Mouse (Mus musculus): ENCODE results near the gene Clk1. TPM values are rescaled to one million over a fixed set of nuclear protein-coding genes. Genes with fewer than 3 reads are reported as not detected.
"Not testable (repeated sequence)": the region's sequence is repeated elsewhere in the genome, so short reads cannot be mapped to it uniquely, and the experiment has no call there.

Gene Clk1
- polyA plus RNA-seq, 1 experiment from 2014 or later, result 257 TPM

- no peak for DNase-seq (ENCODE audit: low spot score)
Measured at GRCm38 (mm10) chr1:58408141-58408540, 15.7 kb downstream of the Clk1 start.

GRCm38 (mm10) chr1:58407321-58407720, 16.5 kb downstream of the Clk1 start:
- DNase-seq (ENCODE audit: low spot score), result no peak

- DNase-seq (ENCODE audit: low spot score), result no peak
Measured at GRCm38 (mm10) chr1:58403745-58404144, 20.1 kb downstream of the Clk1 start.

GRCm38 (mm10) chr1:58401396-58401795, 22.5 kb downstream of the Clk1 start:
- no peak for DNase-seq (ENCODE audit: low spot score)

- DNase-seq (ENCODE audit: low spot score), result no peak
Measured at GRCm38 (mm10) chr1:58397731-58398130, 26.1 kb downstream of the Clk1 start.

- no peak for DNase-seq (ENCODE audit: low spot score)
Measured at GRCm38 (mm10) chr1:58396179-58396578, 27.7 kb downstream of the Clk1 start.

- no peak for DNase-seq (ENCODE audit: low spot score)
Measured at GRCm38 (mm10) chr1:58395341-58395740, 28.5 kb downstream of the Clk1 start.

GRCm38 (mm10) chr1:58393284-58394195, 30.3 kb downstream of the Clk1 start:
- peak; percentile 60 for DNase-seq (ENCODE audit: low spot score)

GRCm38 (mm10) chr1:58392652-58393283, 31.1 kb downstream of the Clk1 start, which contains the start of gene Bzw1:
Gene Bzw1, plus strand, starts transcription at chr1:58392898.
- DNase-seq (ENCODE audit: low spot score), result peak; percentile 95

GRCm38 (mm10) chr1:58392268-58392651, 31.6 kb downstream of the Clk1 start:
- DNase-seq (ENCODE audit: low spot score), result no peak

GRCm38 (mm10) chr1:58391421-58392267, 32.2 kb downstream of the Clk1 start:
- DNase-seq (ENCODE audit: low spot score), result no peak

- no peak for DNase-seq (ENCODE audit: low spot score)
Measured at GRCm38 (mm10) chr1:58382586-58383281, 41.1 kb downstream of the Clk1 start.

GRCm38 (mm10) chr1:58375574-58376147, 48.2 kb downstream of the Clk1 start:
- no peak for DNase-seq (ENCODE audit: low spot score)

GRCm38 (mm10) chr1:58374266-58374665, 49.6 kb downstream of the Clk1 start:
- DNase-seq (ENCODE audit: low spot score), result not testable (repeated sequence)

GRCm38 (mm10) chr1:58369716-58370115, 54.1 kb downstream of the Clk1 start:
- no peak for DNase-seq (ENCODE audit: low spot score)

GRCm38 (mm10) chr1:58366737-58367471, 57.0 kb downstream of the Clk1 start:
- no peak for DNase-seq (ENCODE audit: low spot score)

- DNase-seq (ENCODE audit: low spot score), result no peak
Measured at GRCm38 (mm10) chr1:58365829-58366228, 58.0 kb downstream of the Clk1 start.

GRCm38 (mm10) chr1:58364551-58364950, 59.3 kb downstream of the Clk1 start:
- no peak for DNase-seq (ENCODE audit: low spot score)

- no peak for DNase-seq (ENCODE audit: low spot score)
Measured at GRCm38 (mm10) chr1:58362296-58362695, 61.6 kb downstream of the Clk1 start.

Measured in thymus, postnatal 0 days (tissue).